Mouse (Mus musculus) lung, postnatal 0 days (tissue): ENCODE results near the gene Trap1.
"Not testable (repeated sequence)": the region's sequence is repeated elsewhere in the genome, so short reads cannot be mapped to it uniquely, and the experiment has no call there.

Source experiments
- CTCF ChIP-seq: IDR thresholded peaks from 2 replicates; pipeline ENCODE4 v1.5.1; 2016; ENCODE audit warnings: antibody characterized with exemption, mild to moderate bottlenecking
- EP300 ChIP-seq: IDR thresholded peaks from 2 replicates; pipeline ENCODE4 v1.6.1; 2016; ENCODE audit warnings: antibody characterized with exemption, mild to moderate bottlenecking, control low read depth

GRCm38 (mm10) chr16:4078302-4078701, 675 bp upstream of the Trap1 start:
- not testable (repeated sequence) for TF ChIP-seq CTCF, EP300
